Mouse (Mus musculus) embryo, embryonic 9.5 days (tissue): ENCODE measurements around the gene Pmpca.

ENCODE experiments used
- DNase-seq: peaks from one replicate; pipeline ENCODE4 v3.0.0-alpha.2; 2017; ENCODE audit errors: extremely low spot score

Pmpca gene

GRCm38 (mm10) chr2:26429851-26430250, 40.7 kb downstream of the Pmpca start:
- DNase-seq, result no peak

DNA sequence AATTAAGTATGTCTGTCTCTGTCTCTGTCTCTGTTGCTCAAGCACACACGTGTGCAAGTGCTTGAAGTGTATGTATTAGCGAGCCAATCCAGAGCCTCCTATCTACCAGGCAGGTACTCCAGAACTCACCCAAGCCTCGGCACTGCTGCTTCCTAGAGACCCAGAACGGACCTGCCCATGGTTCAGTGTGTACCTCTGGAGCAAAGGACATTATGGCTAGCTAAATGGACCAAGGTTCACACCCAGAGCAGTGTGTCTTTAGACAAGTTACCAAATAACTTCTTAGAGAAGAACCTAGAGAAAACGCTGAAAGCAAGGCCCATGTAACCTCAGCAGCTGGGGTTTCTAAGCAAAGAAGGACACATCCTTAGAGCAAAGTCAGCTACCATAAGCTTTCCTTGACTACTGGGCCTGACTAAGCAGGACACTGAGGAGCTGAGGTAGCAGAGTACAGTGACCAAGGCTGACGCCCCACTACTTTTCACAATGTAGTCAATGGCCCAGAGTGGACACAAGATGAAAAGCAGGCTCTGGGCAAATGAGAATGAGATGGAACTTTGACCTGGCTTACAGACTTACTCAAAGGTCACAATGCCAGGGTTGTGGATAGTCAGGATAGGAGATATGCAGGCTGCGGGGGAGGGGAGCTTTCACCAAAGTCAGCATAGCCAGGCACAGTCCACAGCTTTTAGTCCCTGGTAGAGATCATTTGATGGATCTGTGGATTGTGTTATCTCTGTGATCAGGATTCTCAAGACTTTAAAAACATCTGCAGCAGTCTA, 45.8 kb downstream of the Pmpca start:
- no peak for DNase-seq

DNA sequence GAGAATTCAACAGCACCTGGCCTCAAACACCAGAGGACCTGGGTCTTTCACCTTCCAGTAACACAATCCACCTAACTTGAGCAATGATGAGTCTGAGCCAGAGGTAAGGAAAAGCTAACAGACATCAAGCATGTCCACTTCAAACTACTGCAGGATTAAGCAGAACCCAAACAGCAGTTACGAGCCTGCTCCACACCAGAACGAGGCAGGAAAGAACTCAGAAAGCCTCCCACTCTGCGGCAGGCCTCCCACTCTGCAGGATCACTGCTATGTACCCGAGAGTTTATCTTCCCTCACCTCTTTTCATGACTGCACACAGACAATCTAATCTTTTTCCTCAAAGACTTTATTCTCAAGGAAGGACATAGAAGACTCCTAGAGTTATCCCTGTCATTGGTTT, 48.1 kb downstream of the Pmpca start:
- DNase-seq, result no peak

- DNase-seq, result no peak
These were observed 49.2 kb downstream of the Pmpca start for GRCm38 (mm10) chr2:26438373-26438772.

DNA sequence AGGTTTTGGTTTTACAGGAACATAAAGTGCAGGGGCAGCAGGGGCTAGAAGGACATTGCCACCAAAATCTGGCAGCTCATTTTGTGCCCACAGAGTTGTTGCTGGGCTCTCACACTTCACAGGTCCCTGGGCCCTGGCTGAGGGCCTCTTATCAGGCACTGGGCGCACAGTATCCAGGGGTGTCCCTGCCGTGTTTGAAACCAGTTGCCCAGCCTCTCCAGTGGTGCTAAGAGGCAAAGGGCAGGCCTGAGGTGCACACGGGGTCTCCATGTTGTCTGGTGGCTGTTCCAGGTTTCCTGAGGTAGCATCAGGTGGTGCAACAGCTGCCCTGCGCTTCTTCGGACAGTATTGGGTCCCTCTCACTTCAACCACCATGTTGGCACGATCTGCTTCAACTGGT, 50.5 kb downstream of the Pmpca start:
- no peak for DNase-seq

- no peak for DNase-seq
These were observed 52.1 kb downstream of the Pmpca start for GRCm38 (mm10) chr2:26441261-26441660.

DNA sequence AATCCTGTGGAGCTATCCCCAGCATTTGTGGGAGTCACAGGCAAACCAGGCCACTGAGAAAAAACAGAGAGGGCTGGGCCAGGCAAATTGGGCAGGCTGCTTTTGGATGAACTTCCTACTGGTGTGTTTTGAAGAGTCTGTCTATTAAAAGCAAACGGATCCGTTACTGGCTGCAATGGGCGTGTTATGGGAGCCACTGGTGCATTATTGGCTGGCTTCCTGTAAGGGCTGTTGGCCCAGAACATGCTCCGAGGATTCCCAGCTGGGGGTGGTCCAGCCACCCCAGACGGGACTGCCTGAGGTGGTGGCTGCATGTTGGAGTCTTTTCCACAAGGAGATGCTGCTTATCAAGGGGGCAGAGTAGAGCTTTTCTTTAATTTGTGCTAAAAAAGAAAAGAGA, 52.5 kb downstream of the Pmpca start:
- no peak for DNase-seq

DNA sequence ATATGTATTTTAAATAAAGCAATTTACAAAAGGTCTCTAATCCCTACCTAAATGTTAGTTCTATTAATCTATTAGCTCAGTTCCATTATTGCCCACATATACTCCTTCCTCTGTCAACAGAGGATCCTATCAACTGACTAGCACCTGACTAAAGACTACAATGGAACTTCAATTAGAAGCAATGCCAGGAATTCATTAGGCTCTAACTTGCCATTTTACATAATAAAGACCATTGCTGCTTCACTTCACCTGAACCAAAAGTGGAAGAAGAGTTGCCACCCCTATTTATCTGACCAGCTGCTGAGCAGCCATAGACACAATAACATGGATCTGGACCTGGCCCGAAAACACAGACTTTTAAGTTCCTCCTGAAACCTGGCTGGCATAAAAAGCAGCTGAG, 53.7 kb downstream of the Pmpca start:
- no peak for DNase-seq

GRCm38 (mm10) chr2:26443876-26444275, 54.7 kb downstream of the Pmpca start:
- DNase-seq, result no peak

- no peak for DNase-seq
These were observed 55.2 kb downstream of the Pmpca start for GRCm38 (mm10) chr2:26444368-26444767.

GRCm38 (mm10) chr2:26444946-26445665, 56.0 kb downstream of the Pmpca start, which contains the start of gene Sec16a:
Sec16a (minus strand) TSS chr2:26445216.
- peak; percentile 100 for DNase-seq

DNA sequence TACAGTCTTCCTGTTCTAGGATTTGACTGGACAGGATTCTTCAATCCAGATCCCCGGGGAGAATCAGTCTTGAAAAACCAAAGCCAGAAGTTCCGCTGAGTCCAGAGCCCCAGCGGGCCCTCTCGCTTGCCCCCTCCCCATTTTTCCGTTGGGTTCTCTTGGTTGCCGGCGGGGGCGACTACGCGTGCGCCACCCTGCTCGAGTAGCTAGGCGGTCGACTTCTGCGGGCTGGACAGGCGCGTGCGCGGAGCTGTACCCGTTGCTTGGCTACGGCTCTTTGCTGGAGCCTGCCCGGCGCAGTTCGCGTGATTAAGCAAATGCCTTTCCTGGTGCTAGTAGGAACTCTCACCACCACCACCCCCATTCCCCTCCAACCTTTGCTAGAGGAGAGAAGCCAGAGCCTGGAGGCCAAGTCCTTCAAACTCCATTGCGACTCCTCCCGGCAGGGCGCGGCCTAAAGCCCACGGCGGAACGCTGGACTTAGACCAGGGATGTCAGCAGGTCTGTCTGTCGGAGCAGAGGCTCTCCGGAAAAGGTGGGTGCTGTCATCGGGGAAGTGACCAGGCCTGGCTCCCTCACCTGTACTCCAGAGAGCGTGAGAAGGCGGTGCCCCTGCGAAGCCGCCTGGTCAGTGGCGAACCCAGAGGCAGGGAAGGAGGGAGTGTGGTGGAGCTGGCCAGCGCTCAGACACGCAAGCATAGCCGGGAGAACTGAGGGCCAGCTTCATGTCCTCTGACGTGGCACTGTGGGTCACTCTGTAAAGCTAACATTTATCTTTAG, 56.7 kb downstream of the Pmpca start:
- no peak for DNase-seq

DNA sequence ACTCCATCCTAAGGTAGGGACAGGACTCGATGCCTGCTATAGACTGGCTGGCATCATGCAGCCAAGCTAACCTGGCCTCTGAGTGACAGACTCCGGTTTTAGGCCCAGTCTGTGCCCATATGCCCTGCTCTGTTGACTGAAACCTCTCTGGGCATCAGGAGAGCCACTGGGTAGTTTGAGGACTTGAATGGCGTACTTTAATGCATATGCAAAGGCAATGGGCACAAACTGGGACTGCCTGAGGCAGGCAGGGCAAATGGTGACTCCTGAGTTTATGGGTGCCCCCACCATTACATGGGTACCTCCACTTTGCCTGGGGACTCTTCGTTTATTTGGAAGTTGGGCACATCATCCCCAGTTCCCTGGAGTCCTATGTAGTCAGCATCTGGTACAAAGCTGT, 57.5 kb downstream of the Pmpca start:
- DNase-seq, result no peak
